Mouse (Mus musculus) frontal cortex, adult (tissue): ENCODE measurements around the gene Mrpl2.

Experiments
- ATAC-seq: cut with Nextera tagmentation; 2 replicates; pipeline ENCODE4 v1.9.2; 2017; ENCODE audit warnings: mild to moderate bottlenecking, moderate library complexity, mixed read lengths; ENCODE audit not compliant: low TSS enrichment

Mrpl2 gene

DNA sequence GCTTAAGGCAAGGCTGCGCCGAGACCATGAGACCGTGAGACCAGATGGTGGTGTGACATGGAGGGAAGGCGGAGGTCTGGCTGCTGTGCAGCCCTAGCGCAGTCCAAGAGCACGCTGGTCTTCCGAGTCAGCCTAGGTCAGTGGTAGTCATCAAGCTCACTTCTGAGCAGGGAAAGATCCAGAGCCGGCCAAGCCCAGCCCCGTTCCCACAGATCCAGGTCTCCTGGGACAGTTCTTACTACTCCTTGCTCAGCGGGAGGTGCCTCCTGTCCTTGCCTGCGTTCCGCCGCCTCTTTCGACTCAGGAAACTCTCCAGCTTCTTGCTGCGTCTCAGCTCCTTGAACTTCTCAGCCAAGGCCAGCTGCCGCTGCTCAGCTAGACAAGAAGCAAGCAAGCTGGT lies 21.7 kb downstream of the Mrpl2 start:
- no peak for ATAC-seq

DNA sequence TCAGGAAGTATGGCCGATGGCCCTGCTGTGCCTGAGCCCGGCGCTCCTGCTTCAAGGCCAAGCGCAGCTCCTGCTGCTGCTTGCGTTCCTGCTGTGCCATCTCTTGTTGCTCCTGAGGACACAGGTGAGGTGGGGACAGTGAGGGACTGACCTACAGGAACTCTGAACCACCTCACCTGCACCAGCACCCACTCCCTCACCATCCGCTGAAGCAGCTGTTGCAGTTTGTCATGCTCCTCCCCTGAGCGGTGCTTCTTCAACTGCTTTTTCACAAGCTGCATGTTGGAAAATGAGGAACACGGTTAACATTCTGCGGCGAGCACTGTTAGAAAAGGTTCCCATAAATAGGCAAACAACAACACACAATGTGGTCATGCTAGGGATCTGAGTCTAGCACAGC lies 23.9 kb downstream of the Mrpl2 start:
- ATAC-seq, result no peak

DNA sequence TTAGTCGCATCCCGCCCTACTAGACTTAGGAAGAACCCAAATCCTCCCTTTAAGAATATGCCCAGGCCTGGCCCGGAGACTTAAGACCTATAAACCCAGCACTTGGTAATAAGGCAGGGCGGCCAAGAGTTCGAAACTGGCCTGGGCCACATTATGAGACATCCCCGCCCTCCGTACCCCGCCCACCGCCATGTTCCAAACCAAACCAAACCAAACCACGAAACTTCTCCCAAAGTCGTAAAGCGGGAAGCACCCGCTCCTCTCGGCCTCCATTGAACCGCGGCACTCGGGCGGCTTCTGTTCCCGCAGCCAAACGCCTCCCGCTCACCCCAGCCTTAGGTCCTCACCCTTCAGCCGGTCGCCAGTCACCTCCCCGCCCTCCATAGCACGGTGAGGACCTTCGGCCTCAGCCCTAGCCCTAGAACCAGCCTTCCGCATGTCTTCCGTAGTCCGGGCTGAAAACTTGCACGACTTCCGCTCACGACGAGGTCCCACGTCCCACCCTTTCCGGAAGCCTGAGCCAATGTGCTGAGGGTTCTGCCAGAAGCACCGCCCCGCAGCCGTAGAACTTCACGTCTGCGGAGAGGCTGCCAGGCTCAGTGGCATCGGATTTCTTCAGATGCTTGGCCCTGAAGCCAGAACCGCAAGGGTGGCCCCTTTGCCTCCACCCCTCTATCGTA lies 28.0 kb downstream of the Mrpl2 start, which contains the start of gene Rrp36:
Rrp36 (minus strand) TSS at position 503 of the 680 bp plus-strand sequence.
- ATAC-seq, result peak; percentile 97

DNA sequence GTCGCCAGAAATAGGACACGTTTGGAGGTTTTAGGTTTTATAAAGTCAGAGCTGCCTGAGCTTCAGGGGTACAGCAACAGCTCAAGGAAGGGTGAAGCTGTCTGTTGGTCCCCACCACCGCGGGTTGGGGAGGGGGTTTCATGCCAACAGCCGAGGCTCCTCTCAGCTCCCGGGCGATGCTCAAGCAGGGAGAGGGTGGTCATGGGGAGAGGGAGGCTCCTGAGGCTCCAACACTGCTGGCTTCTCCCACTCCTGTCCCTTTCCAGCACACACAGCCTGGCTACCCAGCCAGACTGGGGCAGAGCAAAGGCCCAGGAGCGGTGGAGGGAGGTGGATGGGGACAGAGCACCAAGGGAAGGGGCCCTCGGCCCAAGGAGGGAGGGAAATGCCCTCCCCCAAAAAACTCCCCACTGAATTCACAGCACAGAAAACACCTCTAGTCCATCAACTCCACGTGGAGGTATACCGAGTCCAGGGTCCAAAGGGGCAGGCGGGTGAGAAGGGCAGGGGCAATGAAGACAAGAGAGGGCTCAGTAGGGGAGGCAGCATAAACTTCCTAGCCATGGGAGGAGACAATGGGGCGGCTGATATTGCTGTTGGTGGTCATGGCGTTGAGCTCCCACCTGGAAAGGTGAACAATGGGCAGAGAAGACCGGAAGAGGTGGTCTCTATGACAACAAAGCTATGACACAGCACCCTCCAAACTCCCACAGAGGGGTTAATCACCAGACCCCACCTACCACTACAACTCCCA lies 28.7 kb downstream of the Mrpl2 start:
- peak; percentile 22; the same call in 1 of the 2 replicates for ATAC-seq

DNA sequence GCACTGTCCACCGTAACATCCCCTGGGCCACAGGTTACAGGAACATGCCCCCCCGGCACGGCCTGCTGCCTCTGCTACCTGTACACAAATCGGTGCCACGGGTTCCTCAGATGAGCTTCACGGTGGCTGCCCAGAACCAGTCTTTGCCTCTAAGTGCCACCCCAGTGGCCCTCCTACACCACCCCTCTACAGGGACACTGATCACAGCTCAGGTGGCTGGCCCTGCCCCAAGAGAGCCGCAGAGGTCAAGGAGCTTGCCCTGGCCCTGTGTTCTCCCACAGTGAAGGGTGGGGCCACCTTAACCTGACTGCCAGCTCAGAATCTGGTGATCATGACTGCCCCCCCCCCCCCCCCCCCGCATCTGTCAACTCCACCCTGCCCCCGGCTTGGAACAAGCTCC lies 32.4 kb downstream of the Mrpl2 start, which contains the start of gene Mea1:
Mea1 (plus strand) TSS at position 378 of the 400 bp plus-strand sequence.
- no peak for ATAC-seq

DNA sequence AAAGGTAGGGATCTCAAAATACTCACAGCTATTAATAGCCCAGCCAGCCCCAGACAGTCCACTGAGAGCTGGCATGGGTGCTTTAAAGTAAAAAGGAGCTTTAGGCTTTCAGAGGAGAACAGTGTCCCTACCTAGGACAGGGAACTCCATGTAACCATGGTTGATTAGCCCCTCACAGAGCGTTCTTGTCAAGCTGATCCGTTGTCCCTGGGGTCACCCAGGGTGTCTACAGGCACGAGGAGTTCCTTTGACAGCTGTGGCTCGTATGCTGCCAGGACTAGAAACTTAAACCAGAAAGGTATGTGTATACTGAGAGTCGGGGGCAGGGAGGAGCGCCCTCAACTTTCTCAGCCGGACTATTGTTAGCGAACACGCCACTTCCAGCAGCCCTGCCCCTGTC lies 32.9 kb downstream of the Mrpl2 start:
- ATAC-seq, result no peak

DNA sequence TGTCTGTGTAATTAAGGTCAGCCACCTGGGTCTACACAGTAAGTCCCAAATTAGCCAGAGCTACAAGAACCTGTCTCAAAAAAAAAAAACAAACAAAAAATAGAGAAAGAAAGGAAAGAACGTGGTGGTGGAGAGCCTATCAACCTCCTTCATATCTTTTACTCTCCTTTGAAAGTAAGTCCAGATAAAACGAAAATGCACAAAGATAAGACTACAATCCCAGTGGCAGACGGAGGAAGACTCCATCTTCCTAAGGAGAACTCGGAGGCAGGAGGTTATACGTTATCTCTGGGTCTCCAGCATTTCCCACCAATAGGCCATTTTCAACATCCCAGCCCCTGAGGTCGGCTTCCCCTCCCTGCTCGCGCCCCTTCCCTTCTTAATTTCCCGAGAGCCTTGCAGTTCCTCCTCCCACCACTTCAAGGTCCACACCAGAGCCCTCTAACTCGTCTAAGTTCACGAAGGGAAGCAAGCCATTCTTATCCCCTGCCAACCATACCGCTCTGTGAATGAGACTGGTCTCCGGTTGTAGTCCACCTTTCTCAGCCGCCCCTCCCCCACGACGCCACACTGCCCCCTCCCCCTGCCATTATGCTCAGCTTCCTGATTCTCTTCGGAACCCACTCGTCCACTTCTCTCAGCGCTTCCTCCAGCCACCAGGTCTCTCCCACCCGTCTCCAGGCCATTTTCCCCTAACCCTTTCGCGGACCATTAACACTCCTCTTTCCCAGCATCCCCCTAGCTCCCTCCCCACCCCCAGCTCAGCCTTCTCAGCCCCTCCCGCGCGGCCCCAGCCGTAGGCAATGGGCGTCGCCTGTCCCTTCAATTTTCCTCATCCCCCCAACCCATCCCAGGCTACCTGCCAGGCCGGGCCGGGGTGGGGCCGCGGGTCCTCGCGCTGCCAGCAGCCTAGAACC lies 34.1 kb downstream of the Mrpl2 start:
- ATAC-seq, result peak; percentile 3

DNA sequence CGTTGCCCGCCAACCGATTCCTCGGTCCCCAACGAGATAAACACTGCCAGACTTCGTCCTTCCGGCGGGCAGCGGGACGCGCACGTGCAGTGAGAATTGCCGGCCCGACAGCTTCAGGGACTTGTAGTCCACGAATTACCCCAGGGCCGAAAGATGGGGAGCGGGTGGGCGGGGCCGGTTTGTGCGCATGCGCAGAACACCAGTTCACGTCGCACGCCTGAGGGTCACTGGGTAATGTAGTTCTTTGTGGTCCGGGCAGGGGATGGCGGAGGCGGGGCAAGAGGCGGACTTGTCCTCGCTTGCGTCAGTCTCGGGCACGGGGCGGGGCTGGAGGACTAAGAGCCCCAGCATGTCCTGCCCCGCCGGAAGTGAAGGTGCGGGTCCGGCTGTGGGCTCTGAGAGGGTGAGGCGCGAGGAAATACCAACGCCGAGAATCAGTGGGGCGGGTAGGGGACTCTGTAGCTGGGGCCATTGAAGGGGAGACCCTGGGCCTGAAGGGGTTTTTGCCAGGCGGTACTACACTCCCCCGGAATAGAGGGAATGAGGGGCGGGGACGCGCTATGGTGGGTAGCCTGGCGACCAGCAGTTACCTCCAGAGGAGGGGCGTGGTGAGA lies 34.8 kb downstream of the Mrpl2 start, which contains the start of gene Klhdc3:
Klhdc3 (minus strand) TSS at position 155 of the 614 bp plus-strand sequence.
- peak; percentile 91 for ATAC-seq

DNA sequence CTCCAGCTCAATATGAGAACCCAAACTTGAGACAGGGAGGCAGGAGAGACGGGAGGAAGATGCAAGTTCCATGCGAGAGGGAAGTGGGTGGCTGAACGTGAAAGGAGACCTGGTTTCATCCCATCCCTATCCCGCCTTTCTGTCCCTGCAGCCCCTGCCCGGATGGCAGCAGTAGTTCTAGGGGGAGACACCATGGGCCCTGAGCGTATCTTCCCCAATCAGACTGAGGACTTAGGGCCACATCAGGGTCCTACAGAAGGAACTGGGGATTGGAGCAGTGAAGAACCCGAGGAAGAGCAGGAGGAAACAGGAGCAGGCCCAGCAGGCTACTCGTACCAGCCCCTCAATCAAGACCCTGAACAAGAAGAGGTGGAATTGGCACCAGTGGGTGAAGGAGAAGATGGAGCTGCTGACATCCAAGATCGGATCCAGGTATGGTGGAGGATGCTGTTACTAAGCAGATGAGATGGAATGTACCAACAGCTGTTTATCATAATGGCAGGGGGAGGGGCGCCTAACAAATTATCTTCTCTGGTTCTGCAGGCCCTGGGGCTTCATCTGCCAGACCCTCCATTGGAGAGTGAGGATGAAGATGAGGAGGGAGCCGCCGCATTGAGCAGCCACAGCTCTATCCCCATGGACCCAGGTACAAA lies 35.6 kb downstream of the Mrpl2 start:
- ATAC-seq, result no peak; the same call in 1 of the 2 replicates

DNA sequence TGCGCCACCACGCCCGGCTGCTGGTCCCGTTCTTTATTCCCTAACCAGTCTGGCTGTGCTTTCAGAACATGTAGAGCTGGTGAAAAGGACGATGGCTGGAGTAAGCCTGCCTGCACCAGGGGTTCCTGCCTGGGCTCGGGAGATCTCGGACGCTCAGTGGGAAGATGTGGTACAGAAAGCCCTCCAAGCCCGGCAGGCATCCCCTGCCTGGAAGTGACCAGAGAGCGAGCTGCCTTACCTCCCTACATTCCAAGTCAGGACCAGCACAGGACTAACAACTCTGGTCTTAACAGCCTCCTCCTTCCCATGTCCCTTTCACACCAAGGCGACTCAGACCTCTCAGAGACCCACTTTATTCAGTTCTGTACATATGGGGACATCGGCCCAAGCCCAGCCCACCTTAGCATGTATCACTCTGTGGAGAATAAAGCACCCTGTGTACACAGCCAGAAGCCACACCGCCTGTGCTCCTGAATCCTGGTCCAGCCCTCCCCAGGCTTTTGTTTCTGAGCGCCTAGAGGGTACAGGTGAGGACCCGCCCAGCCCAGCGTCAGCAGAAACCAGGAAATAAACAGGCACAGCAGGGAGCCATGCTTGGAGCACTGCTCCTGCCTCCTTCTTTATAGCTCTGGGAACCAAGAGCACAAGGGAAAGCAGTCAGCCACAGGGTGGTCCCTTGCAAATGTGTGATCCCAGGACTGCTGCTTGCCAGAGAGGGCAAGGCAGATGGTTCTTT lies 36.8 kb downstream of the Mrpl2 start:
- no peak for ATAC-seq

DNA sequence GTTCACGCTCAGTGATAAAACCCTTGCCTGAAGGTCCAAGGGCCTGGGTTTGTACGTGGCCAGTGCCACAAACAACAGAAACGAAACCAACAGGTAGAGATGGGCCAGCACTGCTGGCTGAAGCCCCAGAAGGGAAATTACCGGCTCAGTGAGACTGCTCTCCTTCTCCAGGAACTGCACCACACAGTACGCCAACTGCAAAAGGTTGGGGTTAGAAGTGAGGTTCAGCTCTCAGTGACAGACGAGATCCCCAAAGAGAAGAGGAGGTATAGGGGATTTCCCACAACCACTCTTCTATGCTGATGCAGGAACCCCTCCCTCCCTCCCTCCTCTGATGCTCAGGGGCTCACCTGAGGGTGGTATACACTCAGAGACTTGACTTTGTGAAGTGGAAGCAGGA lies 39.9 kb downstream of the Mrpl2 start:
- ATAC-seq, result no peak

DNA sequence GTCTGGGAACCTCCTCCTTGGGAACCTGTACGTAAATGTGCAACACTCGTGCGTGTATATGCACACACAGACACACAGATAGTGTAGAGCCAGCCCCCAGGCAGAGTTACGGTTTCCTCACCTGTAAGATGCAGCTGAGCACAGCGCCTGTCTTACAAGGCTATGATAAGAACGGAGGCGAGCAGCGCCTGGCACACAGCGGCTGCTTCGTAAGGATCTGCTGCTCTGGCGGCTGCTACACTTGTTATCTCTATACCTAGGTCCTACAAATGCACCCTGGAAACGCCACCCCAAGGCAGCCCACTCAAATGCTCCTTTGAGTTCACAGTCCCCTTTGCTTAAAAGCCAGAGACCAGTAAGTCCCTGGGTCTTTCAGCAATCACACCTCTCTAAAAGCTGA lies 44.6 kb downstream of the Mrpl2 start:
- no peak for ATAC-seq

DNA sequence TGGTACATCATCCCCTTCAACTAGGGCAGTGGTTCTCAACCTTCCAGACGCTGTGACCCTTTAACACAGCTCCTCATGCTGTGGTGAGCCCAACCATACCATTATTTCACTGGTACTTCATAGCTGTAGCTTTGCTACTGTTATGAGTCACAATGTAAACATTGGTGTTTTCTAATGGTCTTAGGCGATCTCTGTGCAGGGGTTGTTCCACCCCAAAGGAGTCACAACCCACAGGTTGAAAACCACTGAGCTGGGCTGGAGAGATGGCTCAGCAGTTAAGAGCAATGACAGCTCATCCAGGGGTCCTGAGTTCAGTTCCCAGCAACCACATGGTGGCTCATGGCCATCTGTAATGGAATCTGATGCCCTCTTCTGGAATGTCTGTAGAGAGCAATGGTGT lies 45.4 kb downstream of the Mrpl2 start:
- ATAC-seq, result no peak

DNA sequence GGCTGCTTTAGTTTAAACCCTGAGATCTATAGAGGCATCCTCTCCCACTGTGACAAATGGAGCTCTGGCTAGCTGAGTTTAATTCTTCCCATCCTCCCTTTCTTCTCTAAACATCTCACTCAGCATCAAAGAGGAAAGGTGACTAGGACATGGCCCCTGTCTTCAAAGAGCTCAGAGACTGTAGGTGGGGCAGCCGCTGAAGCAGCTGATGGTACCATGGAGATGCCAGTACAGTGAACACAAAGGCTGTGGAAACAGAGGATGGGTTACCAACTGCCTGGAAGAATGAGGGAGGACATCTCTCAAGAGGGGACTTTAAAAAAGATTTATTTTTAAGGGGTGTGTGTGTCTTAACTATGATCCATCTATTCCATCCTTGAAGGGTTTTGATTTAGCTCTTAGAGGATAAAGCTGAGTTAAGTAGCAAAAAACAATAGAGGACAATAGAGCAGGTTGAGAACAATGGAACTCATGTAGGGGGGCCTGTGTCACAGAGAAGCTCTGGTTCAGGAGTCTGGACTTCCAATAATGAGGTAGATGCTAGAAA lies 48.6 kb downstream of the Mrpl2 start:
- ATAC-seq, result no peak

DNA sequence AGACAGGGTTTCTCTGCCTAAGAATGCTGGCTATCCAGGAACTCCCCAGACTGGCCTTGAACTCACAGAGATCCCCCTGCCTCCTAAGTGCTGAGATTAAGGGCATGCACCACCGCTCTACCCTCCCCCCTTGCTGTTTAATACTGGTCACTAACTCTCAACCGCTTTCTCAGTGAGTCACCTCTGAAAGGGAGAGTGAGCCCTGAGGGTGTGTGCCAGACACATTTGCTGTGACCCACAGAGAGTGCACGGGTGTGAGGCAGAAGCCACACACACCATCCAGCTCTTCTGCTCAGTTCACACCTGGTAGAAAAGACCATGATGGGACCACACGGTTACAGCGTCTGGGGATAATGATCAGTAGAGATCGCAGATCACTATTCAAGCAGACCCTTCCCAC lies 52.5 kb downstream of the Mrpl2 start:
- ATAC-seq, result no peak

DNA sequence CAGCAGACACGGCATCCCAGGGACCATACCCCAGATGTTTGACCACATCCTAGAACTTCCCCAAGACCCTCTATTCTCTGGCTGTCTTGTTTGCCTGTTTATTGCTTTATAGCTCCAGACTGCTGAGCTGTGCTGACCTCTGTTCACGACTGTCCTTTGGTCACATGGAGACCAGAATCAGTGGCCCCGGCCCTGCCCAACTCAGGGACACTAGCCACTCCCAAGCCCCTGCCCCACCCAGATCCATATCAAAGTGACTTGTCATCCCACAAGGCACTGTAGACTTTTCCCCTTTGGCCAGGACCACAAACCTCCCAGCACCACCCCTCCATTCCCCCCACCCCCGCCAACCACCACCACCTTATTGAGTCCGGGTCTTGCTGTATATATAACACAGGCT lies 53.2 kb downstream of the Mrpl2 start:
- ATAC-seq, result no peak
